Mouse (Mus musculus): Measurements from ENCODE around the gene Rnf38.

DNA sequence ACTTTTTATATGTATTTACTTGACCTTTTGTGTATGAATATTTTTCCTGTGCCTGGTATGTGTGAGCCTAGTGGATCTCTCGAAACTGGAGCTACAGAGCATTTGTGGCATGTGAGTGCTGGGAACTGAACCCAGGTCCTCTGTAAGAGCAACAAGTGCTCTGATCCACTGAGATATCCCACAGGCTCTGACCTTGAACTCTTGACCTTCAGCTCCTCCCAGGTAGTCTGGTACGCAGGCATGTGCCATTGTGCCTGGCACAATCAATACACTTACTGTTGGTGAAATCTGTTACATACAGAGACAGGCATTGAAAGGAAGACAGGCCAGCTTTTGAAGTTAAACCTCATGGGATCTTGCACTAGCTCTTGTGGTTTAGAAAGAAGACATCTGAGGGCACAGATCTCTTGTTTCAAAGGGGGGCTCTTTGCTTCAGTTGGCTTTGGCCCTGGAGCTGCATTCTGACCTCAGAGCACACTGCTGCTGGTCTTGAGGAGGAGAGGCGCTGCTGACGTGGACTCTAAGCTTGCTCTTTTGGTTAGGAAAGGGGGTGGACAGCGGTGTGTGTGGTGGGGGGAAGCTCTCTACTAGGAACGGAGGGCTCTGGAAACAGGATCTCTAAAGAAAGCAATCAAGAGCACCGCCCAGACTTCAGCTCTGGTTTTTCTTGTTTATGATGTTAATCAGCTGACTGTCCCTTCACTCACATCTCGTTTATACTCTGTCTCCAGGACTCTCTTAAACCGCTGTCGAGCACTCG is 135.8 kb downstream of the Rnf38 start:
- TF ChIP-seq TAL1 (IDR thresholded peaks at IDR 0.05; ENCODE audit: low read length) (no peak), GATA1 (IDR thresholded peaks at IDR 0.05; ENCODE audit: low read length) (no peak)
